Mouse (Mus musculus) embryo, embryonic 9.5 days (tissue): Measurements from ENCODE around the gene Caln1.
"Not testable (repeated sequence)": the region's sequence is repeated elsewhere in the genome, so short reads cannot be mapped to it uniquely, and the experiment has no call there.

Experiments
- DNase-seq: peaks from one replicate; pipeline ENCODE4 v3.0.0-alpha.2; 2017; ENCODE audit errors: extremely low spot score

The Caln1 gene

GRCm38 (mm10) chr5:130547496-130547895, 178.2 kb downstream of the Caln1 start:
- no peak for DNase-seq

- DNase-seq: peak; percentile 15
Observed at GRCm38 (mm10) chr5:130553916-130554315, 184.7 kb downstream of the Caln1 start.

- no peak for DNase-seq
Observed at GRCm38 (mm10) chr5:130563146-130563545, 193.9 kb downstream of the Caln1 start.

GRCm38 (mm10) chr5:130566002-130566401, 196.7 kb downstream of the Caln1 start:
- DNase-seq: no peak

- no peak for DNase-seq
Observed at GRCm38 (mm10) chr5:130577581-130577980, 208.3 kb downstream of the Caln1 start.

- DNase-seq: no peak
Observed at GRCm38 (mm10) chr5:130584042-130584441, 214.8 kb downstream of the Caln1 start.

- no peak for DNase-seq
Observed at GRCm38 (mm10) chr5:130586257-130586656, 217.0 kb downstream of the Caln1 start.

- DNase-seq: no peak
Observed at GRCm38 (mm10) chr5:130596541-130596940, 227.3 kb downstream of the Caln1 start.

GRCm38 (mm10) chr5:130613657-130614056, 244.4 kb downstream of the Caln1 start:
- DNase-seq: no peak

- DNase-seq: no peak
Observed at GRCm38 (mm10) chr5:130614209-130614608, 245.0 kb downstream of the Caln1 start.

- no peak for DNase-seq
Observed at GRCm38 (mm10) chr5:130620060-130620459, 250.8 kb downstream of the Caln1 start.

GRCm38 (mm10) chr5:130623206-130623605, 254.0 kb downstream of the Caln1 start:
- DNase-seq: peak; percentile 41

GRCm38 (mm10) chr5:130627800-130628199, 258.5 kb downstream of the Caln1 start:
- DNase-seq: no peak

GRCm38 (mm10) chr5:130635397-130635796, 266.1 kb downstream of the Caln1 start:
- no peak for DNase-seq

GRCm38 (mm10) chr5:130641881-130642280, 272.6 kb downstream of the Caln1 start:
- no peak for DNase-seq

GRCm38 (mm10) chr5:130646126-130646525, 276.9 kb downstream of the Caln1 start:
- DNase-seq: not testable (repeated sequence)

GRCm38 (mm10) chr5:130658141-130658540, 288.9 kb downstream of the Caln1 start:
- no peak for DNase-seq

- no peak for DNase-seq
Observed at GRCm38 (mm10) chr5:130666091-130666490, 296.8 kb downstream of the Caln1 start.

- no peak for DNase-seq
Observed at GRCm38 (mm10) chr5:130672588-130672987, 303.3 kb downstream of the Caln1 start.

- DNase-seq: no peak
Observed at GRCm38 (mm10) chr5:130673092-130673491, 303.8 kb downstream of the Caln1 start.

GRCm38 (mm10) chr5:130677895-130678294, 308.6 kb downstream of the Caln1 start:
- DNase-seq: no peak

- no peak for DNase-seq
Observed at GRCm38 (mm10) chr5:130685911-130686658, 316.8 kb downstream of the Caln1 start.

- DNase-seq: no peak
Observed at GRCm38 (mm10) chr5:130688385-130689138, 319.3 kb downstream of the Caln1 start.
